Mouse (Mus musculus) WW6 (cell line): ENCODE results near the gene Gh.
A peak's percentile ranks its signal among the peaks of the same experiment; 100 is the strongest.

ENCODE experiments used
- DNase-seq: peaks from one replicate; pipeline ENCODE4 v3.0.0-alpha.2; 2013; ENCODE audit warnings: low read depth, low spot score

The Gh gene

DNA sequence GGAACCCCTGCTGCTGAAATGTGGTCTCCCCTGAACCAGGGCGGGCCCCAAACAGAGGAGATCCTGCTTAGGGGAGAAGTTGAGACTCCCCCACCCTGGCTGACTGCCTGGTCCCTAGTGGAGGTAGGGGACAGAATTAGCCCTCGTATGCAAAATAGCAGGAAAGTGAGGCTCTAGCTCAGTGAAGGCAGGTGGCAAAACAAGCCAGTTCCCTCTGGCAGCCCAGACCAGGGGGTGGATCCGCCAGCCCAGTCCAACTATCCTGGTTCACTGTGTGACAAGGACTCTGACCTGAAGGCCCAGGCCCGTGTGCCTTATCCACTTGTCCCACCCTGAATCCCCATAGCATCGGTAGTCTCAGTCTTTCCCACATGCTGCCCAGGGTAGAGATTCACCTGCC lies 8.5 kb upstream of the Gh start:
- DNase-seq = no peak

DNA sequence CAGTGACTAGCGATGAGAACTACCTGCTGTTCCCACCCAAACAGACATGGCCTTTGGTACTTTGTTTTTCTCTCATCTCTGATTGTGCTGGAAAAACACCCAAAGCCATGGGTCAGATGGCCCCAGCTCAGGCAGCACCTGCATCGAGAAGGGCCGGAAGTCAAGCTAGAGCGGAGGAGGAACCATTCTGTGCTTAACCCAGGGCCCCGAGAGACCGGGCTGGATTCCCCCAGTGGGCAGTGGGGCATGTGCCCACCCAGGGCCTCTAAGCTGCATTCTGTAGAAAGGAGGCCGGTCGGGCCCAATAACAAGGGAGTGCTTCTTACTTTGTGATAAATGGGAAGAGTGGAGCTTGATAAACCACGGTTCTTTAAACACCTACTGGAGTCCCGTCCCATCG lies 6.5 kb upstream of the Gh start:
- no peak for DNase-seq

DNA sequence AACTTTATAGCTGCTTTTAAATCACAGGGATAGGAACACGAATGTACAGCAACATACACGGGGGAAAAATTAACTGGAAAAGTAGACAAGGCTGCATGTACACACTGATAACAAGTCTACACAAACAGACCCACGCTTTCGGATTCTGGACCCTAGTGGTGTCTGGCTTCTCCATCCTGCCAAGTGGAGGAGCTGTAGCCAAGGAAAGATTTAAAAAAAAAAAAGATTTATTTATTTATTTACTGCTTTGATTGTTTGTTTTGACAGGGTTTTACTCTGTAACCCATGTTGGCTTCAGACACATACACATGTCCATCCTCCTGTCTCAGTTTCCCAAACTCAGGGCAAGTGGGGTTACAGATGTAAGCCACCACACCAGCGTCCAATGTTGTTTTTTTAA lies 5.8 kb upstream of the Gh start:
- DNase-seq = no peak

DNA sequence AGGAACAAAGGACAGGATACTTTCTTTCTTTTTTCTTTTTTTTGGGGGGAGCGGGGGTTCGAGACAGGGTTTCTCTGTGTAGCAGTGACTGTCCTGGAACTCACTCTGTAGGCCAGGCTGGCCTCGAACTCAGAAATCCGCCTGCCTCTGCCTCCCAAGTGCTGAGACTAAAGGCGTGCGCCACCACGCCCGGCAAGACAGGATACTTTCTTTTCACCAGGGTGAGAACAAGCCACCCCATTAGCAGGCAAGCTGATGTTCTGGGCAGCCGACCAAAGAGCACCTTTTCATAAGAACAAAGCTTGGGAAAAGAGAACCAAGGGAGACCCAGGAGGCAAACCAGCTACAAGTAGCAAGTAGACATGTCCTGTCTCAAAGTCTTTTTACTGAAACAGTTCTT lies 5.1 kb upstream of the Gh start:
- DNase-seq = no peak

DNA sequence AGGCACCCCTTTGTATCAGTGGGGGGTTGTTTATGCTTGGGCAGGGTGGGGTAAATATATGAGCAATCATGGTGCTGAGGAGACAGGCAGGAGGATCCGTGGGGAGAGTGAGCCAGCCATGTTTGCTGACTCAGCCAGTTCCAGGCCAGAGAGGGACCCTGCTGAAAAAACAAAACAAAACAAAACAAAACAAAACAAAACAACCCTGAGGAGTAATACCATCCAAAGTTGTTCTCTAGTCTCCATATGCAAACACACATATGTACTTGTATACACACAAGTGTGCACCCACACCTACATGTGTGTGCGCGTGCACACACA lies 4.4 kb upstream of the Gh start:
- no peak for DNase-seq

DNA sequence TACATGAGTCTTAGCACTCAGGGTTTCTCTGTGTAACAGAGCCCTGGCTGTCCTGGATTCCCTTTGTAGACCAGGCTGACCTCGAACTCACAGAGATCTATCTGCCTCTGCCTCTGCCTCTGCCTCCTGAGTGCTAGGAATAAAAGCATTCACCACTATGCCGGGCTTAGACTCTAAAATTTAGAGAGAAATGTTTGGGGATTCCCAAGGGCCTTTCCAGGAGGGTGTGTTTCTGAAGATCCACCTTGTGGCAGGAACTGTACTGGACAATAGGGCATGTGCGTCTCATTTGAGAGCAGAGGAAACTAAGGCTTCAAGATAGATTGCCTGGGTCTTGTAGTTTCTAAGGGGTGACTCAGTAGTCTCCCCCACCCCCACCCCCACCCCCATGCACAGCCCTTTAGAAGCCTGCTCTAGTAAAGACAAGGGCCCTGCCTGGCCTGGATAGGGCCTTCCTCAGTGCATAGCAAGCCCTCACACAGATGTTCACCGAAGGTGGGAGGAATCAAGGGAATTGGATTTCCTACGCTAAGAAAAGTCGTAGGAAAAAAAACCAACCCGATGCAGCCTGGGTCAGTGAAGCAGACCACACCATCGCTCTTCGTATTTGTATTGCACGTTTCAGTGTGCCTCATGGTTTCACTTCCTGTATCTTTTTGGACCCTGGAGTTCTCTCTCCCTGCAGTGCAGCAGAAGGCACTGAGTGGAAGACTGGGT lies 3.8 kb upstream of the Gh start:
- DNase-seq = no peak

DNA sequence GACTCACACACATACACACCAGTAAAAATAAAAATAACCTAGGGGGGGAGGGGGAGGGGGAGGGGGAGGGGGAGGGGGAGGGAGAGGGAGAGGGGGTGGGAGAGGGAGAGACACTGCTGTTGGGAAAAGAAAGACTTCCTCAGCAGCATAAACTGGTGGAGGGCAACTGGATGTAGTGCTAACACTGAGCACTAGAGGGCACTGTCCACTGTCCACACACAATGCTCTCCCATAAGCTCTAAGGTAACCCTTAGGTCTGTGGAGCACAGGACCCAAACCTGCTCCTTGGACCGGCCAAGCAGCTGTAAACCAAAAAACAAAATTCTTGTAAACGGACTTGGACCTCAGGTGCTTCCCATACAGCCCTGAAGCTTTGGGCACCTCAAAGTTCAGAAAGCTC lies 969 bp upstream of the Gh start:
- peak; percentile 67 for DNase-seq

DNA sequence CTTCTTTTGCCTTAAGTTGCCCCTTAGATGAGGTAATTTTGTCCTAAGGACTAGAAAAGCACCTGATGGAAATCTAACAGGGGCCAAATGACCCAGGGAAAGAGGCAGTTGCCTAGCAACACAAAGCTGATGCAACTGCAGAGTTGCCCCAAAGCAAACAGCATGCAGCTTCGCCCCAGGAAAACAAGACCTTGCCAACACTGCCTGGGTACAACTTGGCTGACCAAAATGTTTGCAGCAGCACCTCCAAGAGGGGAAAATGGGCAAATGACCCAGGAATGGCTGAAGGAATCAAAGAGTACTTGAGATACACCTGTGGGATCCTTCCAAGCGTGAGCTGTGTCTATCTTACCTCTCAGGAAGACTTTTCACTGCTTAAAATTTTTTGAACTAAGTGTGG lies 9.8 kb downstream of the Gh start:
- DNase-seq = no peak

DNA sequence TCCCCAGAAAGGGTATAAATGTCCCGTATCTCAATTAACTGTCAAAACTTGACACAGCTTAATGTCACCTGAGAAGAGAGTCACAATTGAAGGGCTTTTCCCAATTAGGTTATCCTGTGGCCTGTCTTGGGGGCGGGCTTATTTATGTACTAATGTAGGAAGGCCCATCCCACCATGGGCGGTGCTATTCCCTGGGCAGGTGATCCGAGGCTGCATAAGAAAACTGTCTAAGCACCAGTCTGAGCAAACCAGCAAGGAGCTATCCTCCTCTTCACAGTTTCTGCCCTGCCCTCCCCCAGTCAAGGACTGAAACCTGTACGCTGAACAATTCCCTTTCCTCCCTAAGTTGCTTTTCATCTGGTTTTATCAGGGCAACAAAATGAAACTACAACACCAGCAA lies 11.3 kb downstream of the Gh start:
- no peak for DNase-seq

DNA sequence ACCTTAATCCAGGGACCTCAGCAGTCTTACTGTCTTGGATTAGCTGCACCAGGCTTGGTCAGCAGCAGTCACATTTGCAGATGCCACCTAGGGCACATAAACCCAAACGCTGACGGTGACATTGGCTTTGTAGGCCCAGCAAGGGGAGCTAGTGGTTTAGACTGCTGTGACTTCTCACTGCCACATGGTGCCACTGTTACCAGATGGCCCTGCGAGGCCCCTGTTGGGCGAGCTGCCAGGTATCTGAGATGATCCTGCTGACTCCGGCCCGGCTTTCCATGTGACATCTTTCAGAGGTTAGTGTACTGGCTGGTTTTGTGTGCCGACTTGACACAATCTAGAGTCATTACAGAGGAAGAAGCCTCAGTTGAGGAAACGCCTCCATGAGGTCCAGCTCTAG lies 12.3 kb downstream of the Gh start:
- DNase-seq = no peak

DNA sequence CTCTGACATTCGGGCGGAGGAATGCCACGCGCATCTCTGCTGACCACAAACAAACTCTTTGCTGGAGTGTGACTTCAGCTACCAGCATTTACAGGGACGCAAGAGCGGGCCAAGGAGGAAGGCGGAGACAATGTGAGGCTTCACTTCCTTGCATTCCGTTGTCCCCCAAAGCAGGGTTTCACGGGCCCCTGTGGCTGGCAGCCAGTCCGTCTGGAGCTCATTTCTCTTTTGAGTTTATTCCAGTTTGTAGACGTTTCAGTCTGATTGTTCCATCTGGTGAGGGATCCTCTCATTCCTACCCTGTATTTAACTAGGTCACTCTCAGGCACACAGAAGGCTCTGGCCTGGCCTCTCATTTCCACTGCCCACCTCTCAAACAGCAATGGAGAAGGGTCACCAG lies 14.7 kb downstream of the Gh start:
- DNase-seq = no peak

DNA sequence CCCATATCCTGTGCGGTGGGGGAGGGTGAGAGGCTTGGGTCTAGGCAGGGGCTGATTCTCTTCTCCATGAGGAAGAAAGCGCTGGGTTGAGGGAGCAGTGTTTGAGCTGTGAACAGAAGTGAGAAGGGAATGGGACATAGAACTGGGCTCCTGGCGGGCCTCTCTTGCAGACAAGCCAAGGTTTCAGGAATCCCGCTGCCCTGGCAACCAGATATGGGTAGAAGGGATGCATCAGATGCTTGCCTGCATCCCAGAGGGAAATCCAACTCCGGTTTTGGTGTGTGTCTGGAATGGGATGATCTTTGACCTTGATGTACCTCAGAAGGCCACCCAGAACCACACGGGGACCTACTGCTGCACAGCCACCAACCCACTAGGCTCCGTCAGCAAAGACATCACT lies 15.5 kb downstream of the Gh start:
- DNase-seq = no peak

DNA sequence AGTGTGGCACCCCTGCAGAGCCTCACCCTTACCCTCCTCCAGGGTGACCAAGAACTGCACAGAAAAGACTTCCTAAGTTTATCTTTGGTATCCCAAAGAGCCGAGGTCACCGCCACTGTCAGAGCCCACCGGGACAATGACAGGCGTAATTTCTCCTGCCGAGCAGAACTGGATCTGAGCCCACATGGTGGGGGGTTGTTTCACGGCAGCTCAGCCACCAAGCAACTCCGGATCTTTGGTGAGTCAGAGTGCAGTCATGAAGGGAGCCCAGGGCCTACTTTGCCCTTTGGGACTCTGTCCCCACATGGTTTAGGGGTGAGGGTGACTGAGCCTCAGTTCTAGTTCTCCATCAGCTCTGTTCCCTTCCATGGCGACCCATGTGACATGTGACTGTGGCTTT lies 17.5 kb downstream of the Gh start:
- no peak for DNase-seq

DNA sequence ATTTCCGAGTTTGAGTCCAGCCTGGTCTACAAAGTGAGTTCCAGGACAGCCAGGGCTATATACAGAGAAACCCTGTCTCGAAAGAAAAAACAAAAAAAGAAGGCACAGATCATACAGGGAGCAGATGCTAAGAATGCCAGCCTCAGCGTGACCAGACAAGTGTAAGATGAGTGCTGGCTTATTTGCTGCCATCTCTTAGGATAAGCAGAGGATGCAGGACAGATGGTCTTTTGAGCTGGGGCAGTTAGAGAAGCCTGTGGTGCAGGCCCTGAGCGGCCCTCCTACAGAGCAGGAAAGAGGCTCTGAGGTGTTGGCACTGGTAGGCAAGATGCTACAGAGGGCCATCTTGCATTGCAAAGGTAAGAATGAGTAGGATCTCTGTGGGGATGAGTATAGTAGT lies 18.3 kb downstream of the Gh start:
- DNase-seq = no peak

DNA sequence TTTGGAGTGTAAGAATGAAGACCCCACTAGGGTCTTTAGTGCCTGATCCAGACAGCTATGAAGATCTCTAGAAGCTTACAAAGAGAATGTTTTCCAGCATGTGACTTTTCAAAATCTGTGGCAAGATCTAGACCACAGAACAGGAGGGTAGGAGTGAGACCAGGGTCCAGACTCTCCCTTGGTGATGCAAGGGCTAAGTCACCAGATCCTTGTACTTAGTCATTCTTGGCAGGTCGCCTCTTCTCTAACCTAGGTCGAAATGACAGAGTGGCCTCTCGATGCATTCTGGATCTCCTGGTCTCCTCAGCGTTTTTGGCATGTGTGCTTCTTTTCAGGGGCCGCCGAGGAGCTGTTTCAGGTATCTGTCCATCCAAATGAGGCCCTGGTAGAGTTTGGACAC lies 19.2 kb downstream of the Gh start:
- no peak for DNase-seq

DNA sequence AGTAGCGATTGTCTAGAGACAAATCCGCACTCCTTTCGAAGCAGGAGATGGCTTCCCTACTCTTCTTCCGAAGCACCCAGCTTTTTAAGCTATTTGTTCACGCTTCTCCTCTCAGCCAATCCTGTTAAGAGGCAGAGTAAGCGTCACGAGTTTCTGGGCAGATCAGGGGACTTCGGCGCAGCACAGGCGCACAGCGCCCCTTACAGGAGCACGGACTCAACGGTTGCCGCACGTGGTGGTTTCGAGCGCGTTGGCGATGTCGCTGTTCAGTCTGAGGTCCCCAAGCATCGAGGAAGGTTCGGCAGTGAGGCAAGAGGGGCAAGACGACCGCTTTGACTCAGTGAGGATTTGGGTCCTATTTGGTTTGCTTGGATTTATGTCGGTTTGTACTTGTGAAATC lies 25.2 kb downstream of the Gh start, which contains the start of gene Tcam1:
Tcam1 (plus strand) TSS at position 219 of the 400 bp plus-strand sequence.
- peak; percentile 95 for DNase-seq

DNA sequence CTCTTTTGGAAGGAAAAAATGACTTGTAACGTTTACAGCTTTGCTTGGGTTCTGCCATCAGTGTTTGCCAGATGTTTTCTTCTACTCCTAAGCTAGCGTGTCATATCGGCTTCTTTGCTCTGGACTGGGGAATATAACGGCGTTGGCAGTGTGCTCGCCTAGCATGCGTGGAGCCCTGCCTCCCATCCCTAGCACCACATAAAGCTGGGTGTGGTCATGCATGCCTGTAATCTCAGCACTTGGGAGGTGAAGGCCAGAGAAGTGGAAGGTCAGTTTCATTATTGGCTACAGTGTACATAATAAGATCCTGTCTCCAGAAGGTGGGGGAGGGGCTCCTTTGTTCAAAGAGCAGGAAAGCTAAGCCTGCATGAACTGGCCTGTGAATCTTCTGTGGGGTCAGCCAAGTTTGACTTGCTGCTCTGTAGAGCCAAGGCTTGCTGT lies 26.7 kb downstream of the Gh start:
- DNase-seq = no peak

DNA sequence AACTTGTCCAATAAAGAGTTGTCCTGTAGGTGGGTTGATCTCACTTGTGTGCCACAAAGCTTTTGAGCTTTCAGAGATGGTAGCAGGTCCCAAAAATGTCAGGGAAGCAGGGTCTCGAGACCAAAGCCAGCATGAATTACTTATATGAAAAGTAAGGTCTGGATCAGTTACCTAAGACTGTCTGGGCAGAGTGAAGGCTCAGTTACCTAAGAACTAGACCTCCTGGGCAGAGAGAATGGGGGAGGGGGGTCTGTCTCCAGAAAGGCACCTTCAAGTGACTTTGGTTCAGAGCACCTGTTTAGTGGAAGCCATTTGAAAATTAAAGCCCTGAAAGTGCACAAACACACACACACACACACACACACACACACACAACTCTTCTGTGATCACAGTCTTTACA lies 27.3 kb downstream of the Gh start:
- DNase-seq = no peak

DNA sequence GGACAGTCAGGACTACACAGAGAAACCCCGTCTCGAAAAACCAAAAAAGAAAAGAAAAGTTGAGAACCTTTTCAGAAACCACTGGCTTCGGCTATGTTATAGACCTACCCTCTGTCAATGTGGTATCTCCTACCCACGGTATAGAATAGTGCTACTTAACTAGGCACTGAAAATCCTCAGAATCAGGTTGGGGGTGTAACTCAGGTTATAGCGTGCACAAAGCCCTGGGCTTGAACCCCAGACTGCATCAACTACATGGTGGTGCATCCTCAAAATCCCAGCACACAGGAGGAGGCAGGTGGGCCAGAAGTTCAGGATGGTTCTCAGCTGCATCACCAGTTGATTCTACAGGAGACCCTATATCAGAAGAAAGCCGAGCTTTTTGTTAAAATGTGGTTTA lies 27.9 kb downstream of the Gh start:
- no peak for DNase-seq

DNA sequence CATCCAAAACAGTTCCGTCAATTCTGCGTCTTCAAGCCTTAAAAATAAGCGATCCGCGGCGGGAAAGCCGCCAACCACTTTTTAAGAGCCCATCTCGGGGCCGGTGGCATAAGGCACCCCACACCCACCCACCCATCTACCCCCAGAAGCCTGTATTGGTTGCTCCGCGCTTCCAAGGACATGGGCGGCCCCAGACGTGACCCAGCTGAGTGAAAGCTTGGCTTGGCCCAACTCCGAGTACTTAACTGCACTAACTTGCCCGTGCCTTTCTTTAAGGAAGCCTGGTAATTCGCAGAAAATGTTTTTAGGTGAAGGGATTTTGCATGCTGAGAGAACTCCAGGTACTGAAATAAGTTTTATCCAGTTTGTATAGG lies 28.4 kb downstream of the Gh start:
- DNase-seq = no peak

DNA sequence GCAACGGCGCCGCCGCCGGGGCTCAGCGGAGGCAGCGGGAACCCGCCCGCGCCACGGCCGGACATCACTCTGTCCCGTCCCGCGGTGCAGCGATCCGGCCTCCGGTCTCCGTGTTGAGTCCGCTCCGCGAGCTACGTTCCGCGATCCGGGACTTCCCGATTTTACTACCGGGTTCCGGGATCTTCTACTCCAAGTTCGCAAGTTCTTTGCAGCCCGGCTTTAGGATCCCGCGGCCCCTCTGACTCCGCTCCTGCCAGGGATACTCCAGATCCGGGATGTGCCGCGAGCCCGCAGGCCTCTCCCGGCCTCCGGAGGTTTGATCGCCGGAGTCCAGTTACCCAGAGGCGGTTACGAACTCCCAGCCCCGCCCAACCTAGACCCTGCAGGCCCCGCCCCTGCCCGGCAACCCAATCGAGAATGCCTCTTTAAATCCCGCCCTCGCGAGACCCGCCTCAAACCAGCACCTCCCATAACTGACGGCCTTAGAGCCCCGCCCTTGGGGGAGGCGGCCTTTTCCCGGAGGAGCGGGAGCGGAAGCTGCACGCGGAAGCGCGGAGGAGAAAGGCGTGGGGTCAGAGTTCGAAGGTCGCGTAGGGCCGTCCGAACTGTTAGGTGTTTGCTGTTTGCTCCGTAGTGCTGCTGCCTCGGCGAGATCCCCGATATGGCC lies 28.9 kb downstream of the Gh start, which contains the start of gene Smarcd2:
Smarcd2 (minus strand) TSS at position 329 of the 667 bp plus-strand sequence.
- DNase-seq = peak; percentile 99

DNA sequence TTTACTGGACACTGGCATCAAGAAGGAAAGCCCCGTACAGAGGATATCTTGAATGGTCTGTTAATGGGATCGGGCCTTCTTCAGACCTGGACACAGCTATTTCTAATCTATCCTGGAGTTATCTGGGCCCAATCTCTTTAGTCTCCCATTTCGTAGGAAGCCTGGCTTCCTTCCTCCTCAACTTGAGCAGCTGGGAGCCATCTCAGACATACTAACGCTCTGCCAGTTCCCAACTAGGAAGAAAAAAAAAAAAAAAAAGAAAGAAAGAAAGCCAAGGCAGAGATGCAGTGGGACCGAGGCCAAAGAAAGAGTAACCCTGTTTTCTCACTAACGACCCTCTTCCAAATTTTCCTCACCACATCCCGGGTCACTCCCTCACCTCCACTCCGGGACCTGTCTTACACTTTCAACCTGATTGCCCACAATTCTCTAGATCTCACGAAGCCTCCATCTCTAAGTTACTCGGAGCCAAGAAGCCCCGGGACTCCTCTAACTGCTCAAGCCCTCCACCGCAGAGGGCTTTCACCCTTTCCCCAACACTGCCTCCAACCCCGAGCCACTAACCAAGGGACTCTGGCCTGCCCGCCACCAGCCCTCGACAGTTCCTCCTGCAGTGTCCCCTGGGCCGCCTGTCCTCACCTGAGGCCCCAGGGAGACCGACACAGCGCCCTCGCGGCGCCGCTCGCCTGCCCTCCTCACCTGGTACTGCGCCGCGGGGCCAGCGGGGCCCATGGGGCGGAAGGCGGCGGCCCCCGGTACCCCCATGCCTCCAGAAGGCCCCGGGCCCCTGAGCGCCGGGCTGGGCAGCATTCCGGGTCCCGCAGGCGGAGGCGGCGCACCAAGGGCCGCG lies 29.6 kb downstream of the Gh start:
- DNase-seq = no peak
